Mouse (Mus musculus) bone marrow macrophage, adult 2 months (primary cell): ENCODE measurements around the gene Sub1. TPM values are rescaled to one million over a fixed set of nuclear protein-coding genes. Genes with fewer than 3 reads are reported as not detected.
A peak's percentile ranks its signal among the peaks of the same experiment; 100 is the strongest.

Source experiments
- H3K27ac ChIP-seq: 2 replicates; pipeline ENCODE4 v1.5.1; 2012; ENCODE audit warnings: low read depth, low read length; ENCODE audit not compliant: insufficient read depth
- H3K4me1 ChIP-seq: 2 replicates; pipeline ENCODE4 v1.6.1; 2012; ENCODE audit warnings: low read length; ENCODE audit not compliant: control insufficient read depth, insufficient read depth
- H3K4me3 ChIP-seq: 2 replicates; pipeline ENCODE4 v1.5.1; 2012; ENCODE audit warnings: mild to moderate bottlenecking, low read length, moderate library complexity; ENCODE audit not compliant: insufficient read depth
- CTCF ChIP-seq: IDR thresholded peaks from 2 replicates; pipeline ENCODE4 v1.5.1; 2012; ENCODE audit warnings: low read depth, mild to moderate bottlenecking, low read length, moderate library complexity
- POLR2A ChIP-seq: IDR thresholded peaks from 2 replicates; pipeline ENCODE4 v1.6.1; 2012; ENCODE audit warnings: mild to moderate bottlenecking, low read depth, low read length, borderline replicate concordance
- polyA plus RNA-seq: library from polyadenylated mRNA; stranded (reverse); fragments of >200 nt; gene quantifications from 2 replicates; pipeline ENCODE4 v1.2.4, GENCODE M21; 2012; ENCODE audit not compliant: missing spikeins, insufficient read depth, insufficient read length

Gene Sub1
- polyA plus RNA-seq, 1 experiment: 199 TPM

- peak overlapping the region; percentile 64 for H3K27ac ChIP-seq
Observed at GRCm38 (mm10) chr15:11994921-11995814, 1.6 kb downstream of the Sub1 start.

GRCm38 (mm10) chr15:11994006-11994405 is 2.8 kb downstream of the Sub1 start:
- Histone ChIP-seq H3K4me3 (peak overlapping the region; percentile 11; the same call in 1 of the 2 replicates), H3K27ac (no peak overlapping the region), H3K4me1 (peaks cover 5% of the 10 kb centered on the region)
- TF ChIP-seq CTCF (no peak), POLR2A (no peak)

More at GRCm38 (mm10) chr15:11994921-11995814, 1.6 kb downstream of the Sub1 start:
- H3K4me3 ChIP-seq: peak overlapping the region; percentile 98
- peaks cover 5% of the 10 kb centered on the region for H3K4me1 ChIP-seq
- TF ChIP-seq CTCF (no peak), POLR2A (no peak)

DNA sequence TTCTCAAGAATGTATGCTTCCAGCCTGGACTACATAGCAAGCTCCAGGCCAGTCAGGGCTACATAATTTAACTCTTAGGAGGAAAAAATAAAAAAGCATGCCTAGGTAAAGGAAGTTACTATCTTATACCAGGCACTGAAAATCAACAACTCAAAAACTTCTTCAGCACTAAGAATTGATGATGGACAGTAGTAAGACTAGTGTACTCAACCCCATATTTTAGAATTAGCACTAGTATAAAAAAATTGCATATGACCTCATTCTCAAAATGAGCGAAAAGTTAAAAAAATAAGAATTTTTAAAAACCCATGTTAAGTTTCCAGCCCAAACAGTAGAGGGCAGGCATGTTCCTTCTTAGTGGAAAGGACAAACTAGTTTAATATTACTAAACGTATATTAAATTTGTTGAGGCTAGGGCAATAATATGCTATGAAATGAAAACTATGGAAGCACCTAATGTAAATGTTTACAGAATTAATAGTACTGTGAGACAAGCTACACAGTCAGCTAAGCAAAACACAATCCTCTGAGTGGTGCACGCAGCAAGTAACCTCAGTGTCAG is 5.2 kb downstream of the Sub1 start:
- Histone ChIP-seq H3K27ac (no peak overlapping the region), H3K4me1 (peaks cover 7% of the 10 kb centered on the region), H3K4me3 (no peak overlapping the region)
- TF ChIP-seq CTCF: no peak
- no peak for TF ChIP-seq POLR2A

DNA sequence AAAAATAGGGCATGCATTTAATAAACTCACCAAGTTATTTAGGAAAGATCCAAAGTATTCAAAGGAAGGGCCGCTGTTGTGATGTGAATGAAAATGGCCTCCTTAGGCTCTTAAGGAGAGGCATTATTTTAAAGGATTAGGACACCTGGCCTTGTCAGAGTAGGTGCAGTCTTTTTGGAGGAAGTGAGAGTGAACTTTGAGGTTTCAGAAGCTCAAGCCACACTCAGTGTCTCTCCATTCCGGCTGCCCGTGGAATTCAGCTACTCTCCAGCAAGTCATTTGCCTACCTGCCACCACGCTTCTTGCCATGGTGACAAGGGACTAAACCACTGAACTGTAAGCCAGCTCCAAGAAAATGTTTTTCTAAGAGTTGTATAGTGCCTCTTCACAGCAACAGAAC is 8.2 kb downstream of the Sub1 start:
- TF ChIP-seq POLR2A: no peak
- TF ChIP-seq CTCF: no peak
- Histone ChIP-seq H3K4me1 (0 out of 2 replicates have a peak, but pooled peaks cover 2% of the 10 kb centered on the region), H3K27ac (no peak overlapping the region), H3K4me3 (no peak overlapping the region)

DNA sequence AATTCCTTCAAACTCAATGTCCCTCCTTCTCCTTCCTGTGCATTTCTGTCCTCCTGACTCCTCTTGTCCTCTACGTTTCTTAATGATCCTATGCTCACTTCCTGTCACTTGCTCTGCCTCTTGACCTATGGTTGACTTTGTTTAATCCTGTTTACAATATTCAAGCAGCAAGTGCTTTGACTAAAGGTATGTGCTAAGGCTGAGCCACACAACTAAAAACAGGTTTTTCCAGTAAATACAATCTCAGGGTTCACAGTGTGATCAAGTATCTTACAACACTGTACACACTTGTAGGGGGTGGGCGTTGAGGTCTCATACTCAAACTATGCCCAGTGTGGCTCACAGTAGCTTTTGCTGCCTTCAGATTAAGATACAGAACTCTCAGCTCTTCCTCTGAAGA is 8.9 kb downstream of the Sub1 start:
- Histone ChIP-seq H3K4me3 (no peak overlapping the region), H3K4me1 (0 out of 2 replicates have a peak, but pooled peaks cover 2% of the 10 kb centered on the region), H3K27ac (no peak overlapping the region)
- TF ChIP-seq POLR2A (no peak), CTCF (no peak)

- Histone ChIP-seq H3K27ac (no peak overlapping the region), H3K4me3 (no peak overlapping the region), H3K4me1 (0 out of 2 replicates have a peak, but pooled peaks cover 2% of the 10 kb centered on the region)
- TF ChIP-seq POLR2A (no peak), CTCF (no peak)
Observed at GRCm38 (mm10) chr15:11981985-11982384, 14.8 kb downstream of the Sub1 start.

GRCm38 (mm10) chr15:11981501-11981900 is 15.3 kb downstream of the Sub1 start:
- no peak overlapping the region for H3K4me3 ChIP-seq
- H3K27ac ChIP-seq: no peak overlapping the region
- 0 out of 2 replicates have a peak, but pooled peaks cover 2% of the 10 kb centered on the region for H3K4me1 ChIP-seq
- TF ChIP-seq CTCF (no peak), POLR2A (no peak)

DNA sequence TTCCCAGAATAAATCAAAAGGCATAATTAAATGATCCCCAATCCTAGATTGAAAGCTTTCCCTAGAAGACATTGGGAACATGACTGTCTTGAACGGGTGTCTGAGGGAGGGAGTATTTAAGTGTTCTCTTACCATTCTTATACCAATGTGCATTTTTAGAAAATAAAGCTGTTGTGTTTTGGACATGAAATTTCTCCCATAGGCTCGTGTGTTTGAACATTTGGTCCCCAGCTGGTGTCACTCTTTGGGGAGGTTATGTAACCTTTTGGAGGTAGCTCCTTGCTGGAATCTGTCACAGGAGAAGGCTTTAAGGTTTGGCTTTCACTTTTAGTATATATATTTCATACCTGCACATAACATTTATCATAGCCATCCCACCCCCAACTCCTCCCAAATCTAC is 18.6 kb downstream of the Sub1 start:
- no peak for TF ChIP-seq POLR2A
- TF ChIP-seq CTCF: no peak
- H3K4me3 ChIP-seq: no peak overlapping the region
- no peak overlapping the region for H3K27ac ChIP-seq
- H3K4me1 ChIP-seq: 0 out of 2 replicates have a peak, but pooled peaks cover 2% of the 10 kb centered on the region

GRCm38 (mm10) chr15:11977071-11977470 is 19.7 kb downstream of the Sub1 start:
- H3K27ac ChIP-seq: no peak overlapping the region
- no peak overlapping the region for H3K4me3 ChIP-seq
- TF ChIP-seq POLR2A (no peak), CTCF (no peak)
- 0 out of 2 replicates have a peak, but pooled peaks cover under 1% of the 10 kb centered on the region for H3K4me1 ChIP-seq

DNA sequence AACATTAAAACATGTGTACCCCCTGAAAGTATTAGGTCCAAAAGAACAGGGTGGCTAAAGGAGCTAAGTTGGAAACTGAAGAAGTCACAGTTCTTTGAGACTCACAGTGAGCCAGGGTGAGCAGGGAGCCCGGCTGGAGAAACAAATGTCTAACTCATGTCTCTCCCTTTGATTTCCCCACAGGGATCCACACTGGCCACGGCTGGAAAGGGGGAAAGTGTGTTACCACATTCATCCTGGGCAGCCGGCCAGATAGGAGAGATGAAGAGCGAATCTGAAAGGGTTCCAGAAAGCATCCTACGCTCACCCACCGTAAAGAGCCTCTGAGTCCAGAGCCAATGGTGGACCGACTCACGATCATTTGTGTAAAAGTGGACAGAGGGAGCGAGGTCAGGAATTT is 20.9 kb downstream of the Sub1 start:
- Histone ChIP-seq H3K27ac (no peak overlapping the region), H3K4me1 (no peaks in the 10 kb centered on the region), H3K4me3 (no peak overlapping the region)
- TF ChIP-seq POLR2A (no peak), CTCF (no peak)
